Mouse (Mus musculus): ENCODE results near the gene Plekha7. TPM values are rescaled to one million over a fixed set of nuclear protein-coding genes. Genes with fewer than 3 reads are reported as not detected.

Plekha7 gene
- total and polyA plus RNA-seq, 2 experiments from 2014 or later = 9.0 to 20.9 TPM

GRCm38 (mm10) chr7:116147114-116147513, 161.1 kb downstream of the Plekha7 start:
- Histone ChIP-seq H3K4me1 (ENCODE audit: insufficient read depth, low read length) (no peaks in the 10 kb centered on the region), H3K27ac (ENCODE audit: low read depth, low read length) (no peak overlapping the region), H3K27me3 (ENCODE audit: insufficient read depth, low read length) (no peaks in the 10 kb centered on the region), H3K36me3 (ENCODE audit: insufficient read depth, low read length) (peaks cover 6% of the 10 kb centered on the region; the same call in 1 of the 2 replicates), H3K4me3 (ENCODE audit: low read depth, low read length) (no peak overlapping the region), H3K9me3 (ENCODE audit: low read length) (no peaks in the 10 kb centered on the region), H3K4me2 (ENCODE audit: low read depth, low read length, poor library complexity, severe bottlenecking) (no peak overlapping the region), H3K9ac (replicated peaks; ENCODE audit: low read length, poor library complexity, severe bottlenecking) (no peak overlapping the region)
- ATAC-seq (ENCODE audit: low FRiP score) (no peak), DNase-seq (ENCODE audit: low spot score) (peak; percentile 39)
- 86% methylated on average over 2 of the region's 2 CpGs for WGBS
- TF ChIP-seq CTCF (IDR thresholded peaks at IDR 0.05) = peak; percentile 50

GRCm38 (mm10) chr7:116145030-116145429, 163.1 kb downstream of the Plekha7 start:
- peaks cover 11% of the 10 kb centered on the region for H3K36me3 ChIP-seq (ENCODE audit: insufficient read depth, low read length)
- ATAC-seq (ENCODE audit: low FRiP score) (no peak), DNase-seq (ENCODE audit: low spot score) (no peak)
- H3K9me3 ChIP-seq (ENCODE audit: low read length) = no peaks in the 10 kb centered on the region
- WGBS = 92% methylated on average over 6 of the region's 6 CpGs
- no peak for TF ChIP-seq CTCF (IDR thresholded peaks at IDR 0.05)
- no peak overlapping the region for H3K4me2 ChIP-seq (ENCODE audit: low read depth, low read length, poor library complexity, severe bottlenecking)
- no peaks in the 10 kb centered on the region for H3K27me3 ChIP-seq (ENCODE audit: insufficient read depth, low read length)
- no peak overlapping the region for H3K9ac ChIP-seq (replicated peaks; ENCODE audit: low read length, poor library complexity, severe bottlenecking)
- H3K4me1 ChIP-seq (ENCODE audit: insufficient read depth, low read length) = no peaks in the 10 kb centered on the region
- no peak overlapping the region for H3K27ac ChIP-seq (ENCODE audit: low read depth, low read length)
- no peak overlapping the region for H3K4me3 ChIP-seq (ENCODE audit: low read depth, low read length)

- H3K4me2 ChIP-seq (ENCODE audit: low read depth, low read length, poor library complexity, severe bottlenecking) = no peak overlapping the region
- no peaks in the 10 kb centered on the region for H3K4me1 ChIP-seq (ENCODE audit: insufficient read depth, low read length)
- ATAC-seq (ENCODE audit: low FRiP score) (no peak), DNase-seq (ENCODE audit: low spot score) (peak; percentile 55)
- TF ChIP-seq CTCF (IDR thresholded peaks at IDR 0.05) = no peak
- no peaks in the 10 kb centered on the region for H3K9me3 ChIP-seq (ENCODE audit: low read length)
- no peaks in the 10 kb centered on the region for H3K27me3 ChIP-seq (ENCODE audit: insufficient read depth, low read length)
- peaks cover 25% of the 10 kb centered on the region for H3K36me3 ChIP-seq (ENCODE audit: insufficient read depth, low read length)
- H3K4me3 ChIP-seq (ENCODE audit: low read depth, low read length) = no peak overlapping the region
- H3K27ac ChIP-seq (ENCODE audit: low read depth, low read length) = no peak overlapping the region
- 67% methylated on average over 3 of the region's 3 CpGs for WGBS
- no peak overlapping the region for H3K9ac ChIP-seq (replicated peaks; ENCODE audit: low read length, poor library complexity, severe bottlenecking)
These were observed 170.5 kb downstream of the Plekha7 start for GRCm38 (mm10) chr7:116137671-116138070.

- no peaks in the 10 kb centered on the region for H3K27me3 ChIP-seq (ENCODE audit: insufficient read depth, low read length)
- H3K9ac ChIP-seq (replicated peaks; ENCODE audit: low read length, poor library complexity, severe bottlenecking) = no peak overlapping the region
- 89% methylated on average over 12 of the region's 12 CpGs for WGBS
- H3K36me3 ChIP-seq (ENCODE audit: insufficient read depth, low read length) = peaks cover 25% of the 10 kb centered on the region
- H3K9me3 ChIP-seq (ENCODE audit: low read length) = no peaks in the 10 kb centered on the region
- H3K4me2 ChIP-seq (ENCODE audit: low read depth, low read length, poor library complexity, severe bottlenecking) = no peak overlapping the region
- no peak overlapping the region for H3K27ac ChIP-seq (ENCODE audit: low read depth, low read length)
- no peak overlapping the region for H3K4me3 ChIP-seq (ENCODE audit: low read depth, low read length)
- no peaks in the 10 kb centered on the region for H3K4me1 ChIP-seq (ENCODE audit: insufficient read depth, low read length)
- DNase-seq (ENCODE audit: low spot score) = no peak
- TF ChIP-seq CTCF (IDR thresholded peaks at IDR 0.05) = no peak
- no peak for ATAC-seq (ENCODE audit: low FRiP score)
These were observed 171.0 kb downstream of the Plekha7 start for GRCm38 (mm10) chr7:116137149-116137548.

- Histone ChIP-seq H3K27ac (ENCODE audit: low read depth, low read length) (no peak overlapping the region), H3K9me3 (ENCODE audit: low read length) (no peaks in the 10 kb centered on the region), H3K36me3 (ENCODE audit: insufficient read depth, low read length) (peaks cover 17% of the 10 kb centered on the region; the same call in 1 of the 2 replicates), H3K4me1 (ENCODE audit: insufficient read depth, low read length) (peaks cover 3% of the 10 kb centered on the region; the same call in 1 of the 2 replicates), H3K4me2 (ENCODE audit: low read depth, low read length, poor library complexity, severe bottlenecking) (no peak overlapping the region), H3K9ac (replicated peaks; ENCODE audit: low read length, poor library complexity, severe bottlenecking) (no peak overlapping the region), H3K4me3 (ENCODE audit: low read depth, low read length) (no peak overlapping the region), H3K27me3 (ENCODE audit: insufficient read depth, low read length) (no peaks in the 10 kb centered on the region)
- peak; percentile 45 for TF ChIP-seq CTCF (IDR thresholded peaks at IDR 0.05)
- no peak for ATAC-seq (ENCODE audit: low FRiP score)
- 75% methylated on average over 31 of the region's 31 CpGs for WGBS
- DNase-seq (ENCODE audit: low spot score) = peak; percentile 8
These were observed 173.5 kb downstream of the Plekha7 start for GRCm38 (mm10) chr7:116134413-116135292.

- Histone ChIP-seq H3K27ac (ENCODE audit: low read depth, low read length) (0 out of 2 replicates have a peak overlapping the region, but pooled peaks have one; percentile 33), H3K4me3 (ENCODE audit: low read depth, low read length) (no peak overlapping the region), H3K4me1 (ENCODE audit: insufficient read depth, low read length) (peaks cover 3% of the 10 kb centered on the region; the same call in 1 of the 2 replicates), H3K27me3 (ENCODE audit: insufficient read depth, low read length) (no peaks in the 10 kb centered on the region), H3K36me3 (ENCODE audit: insufficient read depth, low read length) (peaks cover 20% of the 10 kb centered on the region; the same call in 1 of the 2 replicates), H3K4me2 (ENCODE audit: low read depth, low read length, poor library complexity, severe bottlenecking) (no peak overlapping the region), H3K9me3 (ENCODE audit: low read length) (no peaks in the 10 kb centered on the region), H3K9ac (replicated peaks; ENCODE audit: low read length, poor library complexity, severe bottlenecking) (no peak overlapping the region)
- 5% methylated on average over 5 of the region's 5 CpGs for WGBS
- peak; percentile 95 for TF ChIP-seq CTCF (IDR thresholded peaks at IDR 0.05)
- peak; percentile 58; the same call in 1 of the 2 replicates for ATAC-seq (ENCODE audit: low FRiP score)
- peak; percentile 84 for DNase-seq (ENCODE audit: low spot score)
These were observed 176.1 kb downstream of the Plekha7 start for GRCm38 (mm10) chr7:116132078-116132477.

Data from midbrain, postnatal 0 days (tissue).